Mouse (Mus musculus) spleen, postnatal 36 days (tissue): ENCODE results near the gene Ltbp2.

ENCODE experiments used
- DNase-seq, 2 experiments: peaks; one replicate each; pipeline ENCODE4 v3.0.0; 2022; ENCODE audit warnings: low spot score in 2 of 2, mixed read lengths in 1 of 2

Ltbp2 gene

DNA sequence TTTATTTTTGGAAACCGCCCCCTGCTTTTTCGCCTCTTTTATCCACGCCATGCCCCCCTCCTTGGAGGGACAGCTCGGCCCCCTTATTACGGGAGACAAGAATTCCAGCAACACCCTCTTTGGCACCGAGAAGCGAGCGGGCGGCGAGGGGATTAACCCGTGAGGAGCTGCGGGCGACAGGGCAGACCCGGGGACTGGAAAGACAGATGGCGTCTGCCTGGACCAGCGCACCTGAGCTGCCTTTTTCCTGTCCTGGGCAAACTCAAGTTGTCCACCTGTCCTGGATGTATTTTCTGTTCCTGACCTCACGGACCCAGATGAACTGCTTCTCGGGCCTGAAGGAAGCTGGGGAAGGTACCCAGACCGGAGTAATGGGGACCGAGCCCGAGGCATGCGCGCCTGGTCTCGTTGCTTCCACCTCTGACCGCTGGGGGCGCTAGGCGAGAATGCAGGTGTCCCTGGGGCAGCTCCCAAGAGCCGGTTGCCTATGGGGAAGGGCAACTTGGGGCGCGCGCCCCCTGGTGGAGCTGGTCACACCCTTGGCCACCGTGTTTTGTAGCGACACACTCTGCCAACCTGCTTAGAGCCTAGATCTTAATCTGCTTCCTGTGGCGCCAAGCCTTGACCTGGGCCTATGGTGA is at the start of gene Ltbp2:
TSS of gene Ltbp2 (minus strand) at position 52 of the 641 bp plus-strand sequence.
- DNase-seq: peak; percentile 75 to 83

DNA sequence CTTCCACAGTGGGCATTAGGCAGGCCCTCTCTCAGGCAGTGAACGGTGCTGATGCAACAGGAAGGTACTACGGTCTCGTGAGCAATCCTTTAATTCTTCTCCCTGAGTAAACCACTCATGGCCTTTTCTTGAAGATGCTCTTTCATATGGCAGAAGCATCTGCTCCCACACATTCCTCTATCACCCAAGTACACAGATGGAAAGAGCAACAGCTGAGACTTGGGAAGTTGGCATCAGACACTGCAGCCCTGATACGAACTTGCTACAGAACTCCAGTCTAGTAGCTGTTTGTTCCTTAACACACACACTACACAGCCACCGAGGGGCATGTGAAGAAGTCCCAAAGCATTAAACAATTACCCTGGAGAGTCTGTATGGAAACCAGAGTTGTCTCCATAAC is 48.0 kb upstream of the Ltbp2 start:
- DNase-seq: no peak

DNA sequence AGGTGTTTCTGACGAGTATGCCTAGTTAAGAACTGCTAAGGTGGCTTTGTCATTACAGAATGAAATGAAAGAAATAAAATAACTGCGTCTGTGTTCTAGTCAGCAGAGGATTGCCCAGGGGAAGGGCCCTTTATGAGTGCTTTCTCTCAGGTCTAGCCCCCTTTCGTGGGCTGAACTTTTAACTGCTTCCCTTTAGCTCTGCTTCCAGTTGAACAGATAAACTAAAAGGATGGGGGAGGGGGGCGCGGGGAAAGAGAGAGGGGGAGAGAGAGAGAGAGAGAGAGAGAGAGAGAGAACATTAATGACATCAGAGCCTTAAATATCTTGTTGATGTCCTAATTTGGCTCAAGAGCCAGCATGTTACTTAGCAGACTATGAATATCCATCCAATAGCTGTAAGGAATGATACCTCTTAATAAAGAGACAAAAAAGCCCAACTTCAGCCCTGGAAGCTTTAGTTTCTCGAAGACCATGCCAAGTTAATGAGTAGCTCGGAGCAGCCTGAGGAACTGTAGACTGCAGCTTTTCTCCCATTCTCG is 45.6 kb upstream of the Ltbp2 start:
- no peak for DNase-seq

DNA sequence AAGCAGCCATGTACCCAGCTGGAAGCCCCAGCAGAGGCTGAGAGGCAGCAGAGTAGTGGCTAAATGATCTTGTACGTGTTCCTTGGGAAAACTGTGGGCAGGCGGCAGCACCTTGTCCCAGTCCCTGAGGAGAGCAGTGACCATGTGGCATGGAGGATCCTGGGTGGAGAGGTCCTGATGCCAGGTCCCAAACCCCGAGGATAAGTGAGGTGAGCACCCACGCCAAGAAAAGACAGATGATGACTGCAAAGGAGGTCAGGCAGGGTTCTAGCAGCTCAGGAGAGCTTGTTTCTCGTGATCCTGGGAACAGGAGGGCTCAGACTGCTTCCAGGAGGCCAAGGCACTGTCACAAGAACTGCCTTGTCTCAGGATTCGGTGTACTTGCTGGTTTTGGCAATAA is 42.5 kb upstream of the Ltbp2 start:
- no peak for DNase-seq

DNA sequence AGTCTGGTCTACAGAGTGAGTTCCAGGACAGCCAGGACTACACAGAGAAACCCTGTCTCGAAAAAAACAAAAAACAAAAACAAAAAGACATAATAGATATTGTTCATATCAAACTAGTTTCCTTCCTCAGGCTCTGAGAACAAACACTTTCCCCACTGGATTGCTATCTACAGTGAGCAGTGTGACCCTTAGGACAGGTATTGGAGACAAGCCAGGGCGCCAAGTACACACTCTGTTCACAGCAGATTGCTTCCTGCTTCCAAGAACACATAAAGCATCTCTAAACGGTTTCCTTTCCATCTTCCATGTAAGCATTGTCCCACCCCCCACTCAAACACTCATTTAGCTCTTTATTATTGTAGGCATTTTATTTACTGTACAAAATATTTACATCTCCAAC is 41.5 kb upstream of the Ltbp2 start:
- no peak for DNase-seq

DNA sequence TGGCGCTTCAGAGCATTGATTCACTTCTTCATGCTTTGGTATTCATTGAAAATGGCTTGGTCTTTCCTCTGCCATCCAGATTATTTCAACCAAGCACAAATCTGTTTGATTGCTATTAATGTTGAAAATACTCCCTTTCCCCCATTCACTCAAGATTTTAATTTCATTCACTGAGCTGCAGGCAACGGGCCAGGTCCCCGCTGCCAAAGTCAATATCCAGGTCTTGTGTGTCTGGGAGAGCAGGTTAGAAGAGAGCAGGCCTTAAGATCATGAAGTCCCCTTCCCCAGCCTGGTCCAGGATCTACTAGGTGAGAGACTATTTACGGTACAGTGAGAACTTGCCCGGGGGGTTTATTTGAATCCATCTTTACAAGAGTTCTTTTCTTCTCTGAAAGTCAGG is 38.6 kb upstream of the Ltbp2 start:
- no peak for DNase-seq

DNA sequence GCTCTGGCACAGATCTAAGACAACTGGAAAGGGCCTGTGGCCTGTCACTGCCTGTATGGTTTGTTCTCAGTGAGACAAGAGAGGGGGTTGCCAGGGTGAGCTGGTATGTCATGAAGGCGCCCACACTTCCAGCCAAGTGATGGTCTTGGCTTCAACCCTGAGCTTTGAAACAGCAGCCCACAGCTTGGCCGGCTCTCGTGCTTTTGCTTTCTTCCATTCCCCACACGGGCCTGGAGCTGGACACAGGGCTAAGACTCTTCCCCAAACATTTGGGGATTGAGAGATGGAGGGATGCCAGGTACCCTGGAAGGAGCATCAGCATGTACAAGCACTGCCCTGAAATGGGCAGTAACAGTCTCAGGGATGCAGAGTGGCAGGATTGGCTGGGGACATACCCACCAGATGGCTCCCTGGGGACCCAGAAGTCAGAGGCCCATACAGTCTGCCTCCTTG is 36.3 kb upstream of the Ltbp2 start:
- DNase-seq: no peak

DNA sequence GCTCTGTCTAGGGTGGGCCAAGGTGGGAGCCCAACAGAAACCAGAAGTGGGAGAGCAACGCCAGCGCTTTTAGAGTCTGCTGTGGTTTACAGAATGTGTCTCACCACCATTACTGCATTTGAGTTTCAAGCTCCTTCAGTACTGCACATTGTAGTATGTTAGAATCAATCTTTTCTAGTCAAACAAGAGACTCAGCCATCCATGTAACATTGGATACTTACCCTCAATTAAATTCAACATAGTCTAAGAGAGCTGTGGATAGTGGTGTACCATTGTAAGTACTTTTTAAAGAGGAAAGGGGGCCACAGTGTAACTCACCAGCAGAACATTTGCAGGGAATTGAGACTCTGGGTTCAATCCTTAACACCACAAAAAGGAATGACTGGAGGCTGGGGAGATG is 35.3 kb upstream of the Ltbp2 start:
- no peak for DNase-seq

DNA sequence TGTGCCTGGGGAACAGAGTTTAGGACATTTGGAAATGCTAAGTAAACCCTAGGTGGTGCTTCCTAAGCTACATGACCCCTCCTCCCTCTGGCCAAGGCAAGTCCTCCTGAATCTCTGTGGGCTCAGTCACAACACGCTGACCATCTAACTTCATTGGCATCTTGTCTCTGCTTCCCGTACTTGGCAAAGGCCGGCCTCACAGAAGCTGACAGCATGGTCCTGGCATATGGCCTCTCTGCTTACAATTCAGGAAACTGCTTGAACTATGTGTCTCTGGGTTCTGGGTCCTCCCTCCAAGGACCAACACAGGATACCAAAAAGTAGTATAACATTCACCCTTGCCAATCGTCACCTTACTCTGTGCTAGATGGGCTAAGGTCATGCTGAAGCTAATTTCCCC is 33.7 kb upstream of the Ltbp2 start:
- no peak for DNase-seq

DNA sequence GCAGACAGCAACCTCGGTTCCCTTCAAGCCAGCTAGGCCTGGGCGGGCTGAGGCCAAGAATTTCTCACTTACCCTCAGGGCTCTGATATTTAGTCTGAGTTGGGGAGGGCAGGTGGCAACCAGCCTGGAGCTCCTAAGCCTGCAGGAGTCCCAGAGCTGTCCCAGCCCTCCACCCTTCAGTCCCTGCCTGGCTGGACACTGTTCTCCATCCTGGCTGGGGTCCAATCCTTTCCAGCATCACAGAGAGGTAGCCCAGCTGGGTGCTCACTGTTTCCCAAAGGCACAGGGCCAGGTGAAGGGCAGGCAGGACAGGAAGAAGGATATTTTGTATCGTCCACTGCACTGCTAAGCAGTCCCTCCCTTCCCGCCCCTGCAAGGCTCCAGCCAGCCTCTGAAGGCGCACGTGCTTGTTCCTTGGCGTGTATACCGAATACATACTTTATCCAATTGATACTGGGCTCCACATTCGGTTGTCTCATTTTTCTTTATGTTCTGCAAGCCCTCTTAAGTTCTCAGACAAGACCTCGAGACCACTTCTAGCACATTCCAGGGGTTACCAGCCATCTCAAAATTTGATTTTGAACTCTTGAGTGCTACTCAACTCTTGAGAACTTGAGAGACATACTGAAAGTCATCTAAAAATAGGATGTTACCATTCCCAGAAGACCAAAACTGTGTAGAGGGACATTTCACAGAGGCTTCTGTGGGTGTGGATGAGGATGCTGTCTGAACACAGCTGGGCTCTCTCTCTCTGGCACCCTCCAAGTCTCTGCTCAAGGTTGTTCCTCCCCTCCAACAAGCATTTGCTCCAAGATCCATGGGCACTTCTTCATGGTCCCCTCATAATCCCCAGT is 31.5 kb upstream of the Ltbp2 start:
- DNase-seq: no peak

DNA sequence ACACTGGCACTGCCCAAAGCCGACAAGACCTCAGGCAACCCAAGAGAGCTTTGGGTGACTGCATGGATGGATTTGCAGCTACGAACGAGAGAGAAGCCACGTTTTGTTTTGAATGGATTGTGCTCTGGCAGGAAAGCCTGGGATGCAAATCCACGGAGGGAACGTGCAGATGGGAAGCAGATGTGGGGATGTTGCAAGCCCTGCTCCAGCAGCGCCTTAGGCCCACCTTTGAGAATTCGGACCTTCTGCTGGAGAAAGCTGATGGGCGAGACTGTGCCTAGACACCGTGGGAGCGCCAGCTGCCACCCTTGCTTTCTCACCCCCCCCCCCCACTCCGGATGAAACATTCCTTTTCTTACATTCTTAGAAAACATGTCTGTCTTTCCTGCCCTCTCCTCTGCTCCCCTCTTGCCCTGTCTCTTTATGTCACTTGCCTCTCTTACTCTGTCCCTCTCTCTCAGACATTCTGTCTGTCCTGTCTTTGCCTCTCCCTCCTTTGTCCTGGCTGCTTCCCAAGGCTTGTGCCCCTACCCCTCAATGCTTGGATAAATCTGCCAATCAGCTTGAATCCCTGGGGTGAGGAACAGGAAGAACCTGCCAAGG is 30.8 kb upstream of the Ltbp2 start:
- no peak for DNase-seq

DNA sequence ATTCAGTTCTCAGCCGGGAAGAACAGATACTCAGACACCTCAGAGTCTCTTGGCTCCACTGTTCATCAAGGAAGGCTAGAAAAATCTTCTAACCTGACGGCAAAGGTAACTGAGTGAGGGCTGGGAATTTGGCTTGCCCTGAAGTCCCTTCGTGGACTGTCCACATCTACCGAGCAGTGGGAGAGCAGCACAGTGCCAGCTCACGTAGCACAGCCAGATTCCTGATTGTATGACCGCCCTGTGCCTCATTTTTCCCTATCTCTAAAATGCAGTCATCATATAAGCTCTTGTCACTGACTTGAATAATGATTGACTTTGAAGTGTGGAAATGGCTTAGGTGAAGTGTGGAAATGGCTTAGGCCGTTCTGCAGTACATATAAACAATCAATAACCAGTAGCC is 28.1 kb upstream of the Ltbp2 start:
- no peak for DNase-seq

DNA sequence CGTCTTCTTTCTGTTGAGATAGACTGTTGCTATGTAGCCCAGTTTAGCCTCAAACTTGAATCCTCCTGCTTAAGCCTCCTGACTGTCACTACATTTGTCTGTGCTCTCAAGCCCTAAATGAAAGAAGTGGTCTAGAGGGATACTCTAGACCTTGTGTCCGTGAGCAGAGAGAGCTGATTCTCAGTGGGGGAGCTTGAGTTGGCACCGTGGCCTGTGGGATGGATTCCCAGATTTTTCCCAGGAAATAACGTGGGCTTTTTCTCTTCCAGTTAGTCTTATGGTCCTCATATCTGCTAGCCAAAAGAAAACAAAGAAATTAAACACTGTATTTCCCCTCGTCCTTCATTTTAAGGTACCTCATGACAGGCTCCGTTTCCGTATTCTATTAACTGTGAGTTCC is 24.0 kb upstream of the Ltbp2 start:
- no peak for DNase-seq

DNA sequence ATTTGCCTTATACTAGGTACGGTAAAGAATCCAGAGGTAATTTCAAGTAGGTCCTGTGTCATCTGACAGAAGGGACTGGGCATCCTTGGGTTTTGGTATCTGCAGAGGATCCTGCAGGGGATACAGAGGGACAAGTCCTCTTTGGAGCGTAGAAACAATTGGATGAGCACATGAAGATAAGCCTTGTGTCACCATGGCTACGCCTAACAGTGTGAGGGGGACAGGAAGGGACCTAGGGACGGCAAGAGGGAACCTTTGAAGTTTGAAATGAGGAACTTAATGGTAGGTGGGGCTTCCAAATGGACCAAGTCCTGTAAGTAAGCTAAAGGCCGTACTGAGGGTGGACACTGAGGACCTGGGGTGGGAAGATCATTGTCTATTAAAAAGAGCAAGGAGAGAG is 21.0 kb upstream of the Ltbp2 start:
- DNase-seq: no peak

DNA sequence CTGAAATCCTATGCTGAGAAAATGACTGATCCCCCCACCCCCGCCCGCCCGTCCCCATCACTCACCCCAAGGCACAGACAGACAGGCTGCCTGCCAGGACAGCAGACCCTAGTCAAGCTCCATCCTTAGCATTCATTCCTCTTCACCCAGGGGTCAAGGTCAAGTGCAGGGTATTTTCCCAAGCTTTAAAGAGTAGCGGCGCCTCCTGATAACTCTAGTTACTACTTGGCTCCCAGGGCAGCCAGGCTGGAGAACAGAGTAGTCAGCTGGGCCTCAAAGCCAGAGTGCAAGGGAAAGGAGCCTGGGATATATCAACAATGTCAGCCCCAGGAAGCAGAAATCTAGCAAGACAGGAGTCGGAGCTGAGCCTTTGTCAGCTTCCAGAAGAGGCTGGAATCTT is 19.9 kb upstream of the Ltbp2 start:
- no peak for DNase-seq

DNA sequence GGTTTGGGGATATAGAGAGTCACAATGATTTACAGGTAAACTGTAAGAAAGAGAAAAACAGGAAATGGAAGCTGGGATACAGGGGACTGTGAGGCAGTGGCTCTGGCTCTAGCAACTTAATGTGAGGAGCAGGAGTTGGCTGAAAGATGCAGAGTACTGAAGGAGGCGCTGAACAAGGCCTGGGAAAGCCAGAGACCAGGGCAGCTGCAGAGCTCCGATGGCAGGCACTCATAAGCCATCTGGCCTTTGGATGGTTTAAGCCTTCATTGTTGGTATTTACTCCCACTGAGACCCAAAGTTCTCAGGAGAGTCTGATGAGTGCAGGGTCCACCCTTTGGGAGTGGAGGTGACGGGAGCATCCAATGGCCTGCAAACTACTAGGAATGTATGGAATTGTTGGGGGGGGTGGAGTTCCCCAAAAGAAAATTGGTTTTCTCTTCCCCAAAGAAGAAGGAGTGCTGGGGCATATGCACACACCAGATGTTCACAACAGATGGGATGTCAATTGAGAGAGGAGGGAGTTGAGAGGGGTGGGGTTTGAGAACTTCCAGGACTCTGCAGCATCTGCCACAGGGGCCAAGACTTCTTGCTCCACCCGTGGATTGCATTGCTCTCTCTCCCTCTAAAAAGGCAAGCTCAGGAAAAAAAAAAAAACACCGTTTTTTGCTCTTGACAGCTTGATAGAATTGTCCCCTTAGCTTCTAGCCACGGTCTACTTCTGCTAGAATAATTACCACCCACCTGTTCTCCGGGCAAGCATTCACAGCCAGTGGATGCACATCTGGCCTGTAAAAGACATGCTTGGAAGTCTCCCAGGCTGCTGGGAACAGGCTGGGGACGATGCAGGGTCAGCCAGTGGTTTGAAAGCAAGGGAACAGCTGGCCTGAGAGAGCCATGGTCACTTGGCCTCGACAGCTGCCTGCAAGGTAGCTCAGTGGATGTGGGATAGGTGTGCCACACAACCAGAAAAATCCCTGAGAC is 17.6 kb upstream of the Ltbp2 start:
- no peak for DNase-seq

DNA sequence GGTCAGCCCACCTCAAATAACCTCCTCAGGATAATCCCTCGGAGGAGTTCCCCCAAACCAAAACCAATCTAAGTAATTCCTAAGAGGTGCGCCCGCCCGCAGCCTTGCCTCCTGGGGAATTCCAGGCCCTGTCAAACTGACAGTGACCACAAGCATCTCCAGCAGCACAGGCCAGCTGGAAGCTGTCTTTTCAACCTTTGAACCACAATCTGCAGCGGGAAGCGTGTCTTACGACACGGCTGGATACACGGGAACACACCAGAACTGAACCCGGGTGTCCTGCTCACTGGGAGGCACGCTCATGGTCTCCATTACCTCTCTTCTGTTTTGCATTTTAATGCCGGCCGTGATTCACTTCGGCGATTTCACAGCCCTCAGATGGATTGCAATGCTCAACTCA is 14.0 kb upstream of the Ltbp2 start:
- DNase-seq: no peak

DNA sequence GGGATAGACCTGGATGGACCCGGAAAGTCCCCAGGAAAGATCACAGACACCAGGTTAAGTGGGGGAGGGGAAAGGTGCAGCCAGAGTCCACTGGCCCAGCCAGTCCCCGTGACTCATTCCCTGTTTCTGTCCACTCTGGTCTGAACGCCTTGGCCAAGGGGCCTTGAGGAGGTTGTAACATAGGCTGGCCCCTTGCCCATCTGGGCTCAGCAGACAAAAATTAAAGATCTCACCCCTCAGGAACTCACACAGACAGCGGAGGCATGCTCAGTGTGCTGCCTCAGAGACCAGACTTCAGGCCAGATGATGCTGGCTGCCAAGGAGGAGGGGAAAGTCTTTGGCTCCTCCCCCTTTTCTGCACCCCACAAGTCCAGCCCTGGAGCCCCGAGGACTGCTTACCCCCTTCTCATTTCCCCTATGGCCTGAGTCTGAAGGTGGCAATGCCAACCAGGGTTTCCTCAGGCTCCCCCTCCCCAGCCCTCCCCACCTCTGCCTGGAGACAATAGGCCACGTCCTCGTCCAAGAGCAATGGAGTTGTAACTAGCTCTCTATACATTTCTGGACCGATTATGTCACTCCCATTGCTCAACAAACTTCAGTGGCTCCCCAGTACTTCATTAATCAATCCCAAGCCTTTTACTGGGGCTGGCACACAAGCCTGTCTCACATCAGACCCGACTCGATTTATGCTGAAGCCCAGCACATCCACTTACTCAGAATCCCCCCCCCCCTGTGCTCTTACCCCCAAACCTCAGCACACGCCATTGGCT is 9.0 kb upstream of the Ltbp2 start:
- DNase-seq: no peak

DNA sequence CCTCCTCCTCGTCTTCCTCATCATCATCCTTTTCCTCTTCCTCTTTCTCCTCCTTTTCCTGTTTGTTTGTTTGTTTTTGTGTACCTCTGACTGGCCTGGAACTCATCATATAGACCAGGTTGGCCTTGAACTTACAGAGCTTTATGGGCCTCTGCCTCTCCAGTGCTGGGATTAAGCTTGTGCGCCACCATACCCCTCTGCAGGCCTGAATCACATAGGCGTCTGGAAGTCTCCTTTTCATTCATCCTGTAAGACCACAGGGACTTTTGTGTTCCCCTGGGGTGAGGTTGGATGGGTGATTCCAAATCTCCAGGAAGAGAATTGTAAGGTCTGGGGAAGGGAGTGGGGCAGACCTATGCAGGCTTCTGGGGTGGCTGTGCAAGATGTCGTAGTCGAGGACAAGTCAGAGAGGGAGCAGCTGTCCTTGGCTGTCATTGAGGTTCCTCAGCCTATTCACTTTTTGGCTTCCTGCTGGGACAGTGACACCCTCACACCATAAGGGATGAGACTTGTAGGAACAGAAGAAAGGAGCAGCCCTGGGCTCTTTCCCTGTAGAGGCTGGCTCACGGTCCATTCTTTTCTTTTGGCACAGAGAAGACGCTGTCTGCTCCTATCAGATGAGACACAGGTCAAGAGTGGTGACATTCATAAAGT is 8.2 kb upstream of the Ltbp2 start:
- no peak for DNase-seq

DNA sequence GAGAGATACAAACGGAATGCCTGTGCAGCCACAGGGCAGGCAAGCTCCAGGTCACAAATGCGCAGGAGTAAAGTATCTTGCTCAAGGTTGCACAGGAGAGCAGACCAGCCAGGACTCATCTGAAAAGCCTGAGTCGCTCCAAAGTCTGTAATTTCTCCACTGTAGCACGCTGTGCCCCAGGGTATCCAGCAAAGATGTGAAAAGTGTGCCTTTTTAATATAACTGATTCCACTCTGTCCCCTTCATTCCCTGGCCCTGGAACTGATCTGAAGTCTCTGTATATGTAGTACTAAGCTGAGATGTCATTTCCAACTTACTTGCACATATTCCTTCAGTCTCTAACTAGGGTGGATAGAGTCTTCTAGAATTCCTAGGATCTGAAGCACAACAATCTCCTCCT is 6.5 kb upstream of the Ltbp2 start:
- DNase-seq: no peak
